Mouse (Mus musculus) left cerebral cortex, postnatal 25 days (tissue): ENCODE measurements at regions not wholly inside any gene's neighbourhood (a gene's known extent, or its start where the extent isn't known, plus 50 kb on each side); places are given as distances from the start of the nearest gene placed in this dataset.

Experiments used
- DNase-seq, 2 experiments: peaks; one replicate each; pipeline ENCODE4 v3.0.0; 2022; ENCODE audit warnings: low spot score in 2 of 2, mixed read lengths in 1 of 2
- intact Hi-C: fragments of 180-260 bp; cut with DNase I; formaldehyde crosslinking; loops from one replicate; pipeline ENCODE4 v1.15.1; 2025

DNA sequence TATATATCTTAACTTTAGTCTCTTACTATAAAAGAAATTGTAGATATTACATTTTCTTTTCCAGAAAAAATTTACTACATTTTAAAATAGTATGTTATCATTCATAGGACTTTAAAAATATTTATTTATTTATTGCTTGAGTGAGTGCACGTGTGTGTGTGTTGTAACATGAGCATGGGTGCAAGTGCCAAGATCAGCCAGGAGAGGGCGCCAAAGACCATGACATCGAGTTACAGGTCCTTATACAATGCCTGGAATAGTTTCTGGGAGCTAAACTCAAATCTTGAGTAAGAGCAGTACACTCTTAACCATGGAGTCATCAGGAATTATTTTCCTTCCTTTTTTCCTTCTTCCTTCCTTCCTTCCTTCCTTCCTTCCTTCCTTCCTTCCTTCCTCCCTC, 185.4 kb upstream of the Mageb4 start:
- intact Hi-C loops, result no loop called here
- DNase-seq, result peak in 1 of 2 experiments; percentile 3
